Comparison of ENCODE assay signal across 10 mouse cellular contexts in genomic region chr3:88640676-88641075, GRCm38 (mm10). TPM values are rescaled to one million over a fixed set of nuclear protein-coding genes. Genes with fewer than 3 reads are reported as not detected.
A peak's percentile ranks its signal among the peaks of the same experiment; 100 is the strongest.
DNase-seq lines count a peak whose midpoint lies in the region; ATAC-seq and TF ChIP-seq lines count a peak whose summit lies in the region.
"Had no signal": no experiment of that assay in that cellular context is flagged by ENCODE, and none has a peak within 500 bp of the region (broad histone marks: within the 10 kb centered on the region; RNA-seq: fewer than 3 reads in every experiment).

No protein-coding gene starts in this region.

- intact Hi-C loops in gastrocnemius, postnatal 36 days (cut with DNase I), result loop anchor here (2.0 kb wide), 1 partner anchor 34 kb away; no protein-coding TSS in a partner anchor

- peak; percentile 77 for DNase-seq in layer of hippocampus, adult 11-12 months (ENCODE audit: low spot score)
- DNase-seq in layer of hippocampus, postnatal 25 days (ENCODE audit: extremely low spot score in 1 of 2, low spot score in 1 of 2), result no peak
- peak; percentile 73 for DNase-seq in brain, embryonic 14.5 days (ENCODE audit: low read depth)
- DNase-seq in forebrain, embryonic 11.5 days (ENCODE audit: low spot score), result peak; percentile 70
- DNase-seq in kidney, postnatal 25 days, result peak; percentile 75 to 85
- DNase-seq in midbrain, postnatal 0 days (ENCODE audit: low spot score), result peak; percentile 80
- no peak for DNase-seq in gastrocnemius, postnatal 36 days

- ATAC-seq in forebrain, embryonic 11.5 days (replicated peaks; ENCODE audit: low FRiP score), result no peak
- ATAC-seq in midbrain, postnatal 0 days (ENCODE audit: low FRiP score), result no peak; the same call in 1 of the 2 replicates

- no peak overlapping the region for H3K27ac ChIP-seq in forebrain, embryonic 11.5 days (ENCODE audit: low read depth, low read length)
- no peak overlapping the region for H3K27ac ChIP-seq in midbrain, postnatal 0 days (ENCODE audit: low read depth, low read length)
- H3K27ac ChIP-seq: limb, embryonic 12.5 days had no signal

- no peaks in the 10 kb centered on the region for H3K27me3 ChIP-seq in E14TG2a.4 (ENCODE audit: insufficient read depth, low read length)
- H3K27me3 ChIP-seq in forebrain, embryonic 11.5 days (ENCODE audit: control insufficient read depth, insufficient read depth, low read length), result no peaks in the 10 kb centered on the region
- H3K27me3 ChIP-seq in midbrain, postnatal 0 days (ENCODE audit: insufficient read depth, low read length), result no peaks in the 10 kb centered on the region
- H3K27me3 ChIP-seq: limb, embryonic 12.5 days had no signal

- peaks cover 61% of the 10 kb centered on the region for H3K4me1 ChIP-seq in E14TG2a.4 (replicated peaks; ENCODE audit: low read depth, low read length)
- H3K4me1 ChIP-seq in forebrain, embryonic 11.5 days (replicated peaks; ENCODE audit: control insufficient read depth, insufficient read depth, low read length), result no peaks in the 10 kb centered on the region
- H3K4me1 ChIP-seq in midbrain, postnatal 0 days (ENCODE audit: insufficient read depth, low read length), result no peaks in the 10 kb centered on the region
- H3K4me1 ChIP-seq: limb, embryonic 12.5 days had no signal

- H3K4me2 ChIP-seq in forebrain, embryonic 11.5 days (ENCODE audit: low read depth, low read length, severe bottlenecking), result no peak overlapping the region
- H3K4me2 ChIP-seq in midbrain, postnatal 0 days (ENCODE audit: low read depth, low read length, poor library complexity, severe bottlenecking), result no peak overlapping the region
- H3K4me2 ChIP-seq: limb, embryonic 12.5 days had no signal

- peak; percentile 55 for TF ChIP-seq CTCF in E14TG2a.4 (conservative IDR thresholded peaks at IDR 0.05; ENCODE audit: low read length)
- peak; percentile 63 for TF ChIP-seq CTCF in brain, embryonic 14.5 days (IDR thresholded peaks at IDR 0.05; ENCODE audit: borderline replicate concordance, extremely low read depth, insufficient read depth, insufficient read length)
- TF ChIP-seq CTCF in midbrain, postnatal 0 days (IDR thresholded peaks at IDR 0.05), result peak; percentile 81

- H3K36me3 ChIP-seq in E14TG2a.4 (ENCODE audit: insufficient read depth, low read length), result peaks cover 99% of the 10 kb centered on the region
- H3K36me3 ChIP-seq in forebrain, embryonic 11.5 days (ENCODE audit: control insufficient read depth, insufficient read depth, low read length), result peaks cover 27% of the 10 kb centered on the region
- H3K36me3 ChIP-seq in midbrain, postnatal 0 days (ENCODE audit: insufficient read depth, low read length), result peaks cover 64% of the 10 kb centered on the region

- no peak overlapping the region for H3K9ac ChIP-seq in forebrain, embryonic 11.5 days (ENCODE audit: low read length)
- no peak overlapping the region for H3K9ac ChIP-seq in midbrain, postnatal 0 days (replicated peaks; ENCODE audit: low read length, poor library complexity, severe bottlenecking)
- H3K9ac ChIP-seq: limb, embryonic 12.5 days had no signal

- WGBS in forebrain, embryonic 11.5 days, result 81% methylated on average over 1 of the region's 1 CpGs
- WGBS in midbrain, postnatal 0 days, result 69% methylated on average over 1 of the region's 1 CpGs

- no peak overlapping the region for H3K4me3 ChIP-seq in E14TG2a.4 (replicated peaks; ENCODE audit: low read length)
- H3K4me3 ChIP-seq in forebrain, embryonic 11.5 days (ENCODE audit: low read depth, low read length), result no peak overlapping the region
- H3K4me3 ChIP-seq in midbrain, postnatal 0 days (ENCODE audit: low read depth, low read length), result no peak overlapping the region
- H3K4me3 ChIP-seq: limb, embryonic 12.5 days had no signal

- no peak for TF ChIP-seq POLR2A in brain, embryonic 14.5 days (IDR thresholded peaks at IDR 0.05; ENCODE audit: borderline replicate concordance, extremely low read depth, insufficient read depth, insufficient read length, poor library complexity, severe bottlenecking)

- no peaks in the 10 kb centered on the region for H3K9me3 ChIP-seq in E14TG2a.4 (ENCODE audit: low read length)
- no peaks in the 10 kb centered on the region for H3K9me3 ChIP-seq in forebrain, embryonic 11.5 days (ENCODE audit: control insufficient read depth, low read length)
- no peaks in the 10 kb centered on the region for H3K9me3 ChIP-seq in midbrain, postnatal 0 days (ENCODE audit: low read length)
- H3K9me3 ChIP-seq: limb, embryonic 12.5 days had no signal

RNA-seq across cellular contexts. Expression of gene Rxfp4, which starts 12.3 kb away (rescaled TPM):
- total RNA-seq in layer of hippocampus, postnatal 25 days (2021), result not detected
- not detected in 2 replicates for polyA plus RNA-seq in brain, embryonic 14.5 days (2012; rRNA removed)
- not detected in 2 replicates for polyA plus RNA-seq in forebrain, embryonic 11.5 days (2014; fragmentation: Nextera tagmentation; extraction: Ambion mirVana)
- total RNA-seq in midbrain, postnatal 0 days (2014; rRNA removed), result 0.42 TPM in 1 of 2 replicates, not detected in the other
- polyA plus RNA-seq in midbrain, postnatal 0 days (2015; fragmentation: Nextera tagmentation; extraction: Ambion mirVana), result not detected in 2 replicates
- not detected for total RNA-seq in gastrocnemius, postnatal 36 days (2021)
- polyA plus RNA-seq: limb, embryonic 12.5 days; stomach, embryonic 16.5 days had no signal

RNA-seq across cellular contexts. Expression of gene Arhgef2, which starts 34.9 kb away (rescaled TPM):
- 100 to 1,000 TPM; 232 to 289 TPM for total RNA-seq in layer of hippocampus, postnatal 25 days (2021)
- polyA plus RNA-seq in brain, embryonic 14.5 days (2012; rRNA removed), result 106 and 137 TPM in 2 replicates
- 118 and 123 TPM in 2 replicates for polyA plus RNA-seq in forebrain, embryonic 11.5 days (2014; fragmentation: Nextera tagmentation; extraction: Ambion mirVana)
- total RNA-seq in midbrain, postnatal 0 days (2014; rRNA removed), result 59.6 and 80.3 TPM in 2 replicates
- polyA plus RNA-seq in midbrain, postnatal 0 days (2015; fragmentation: Nextera tagmentation; extraction: Ambion mirVana), result 38.9 and 46.8 TPM in 2 replicates
- total RNA-seq in gastrocnemius, postnatal 36 days (2021), result 10 to 100 TPM; 18.5 to 29.3 TPM

RNA-seq across cellular contexts. Expression of gene Khdc4, which starts 44.9 kb away (rescaled TPM):
- total RNA-seq in layer of hippocampus, postnatal 25 days (2021), result 10 to 100 TPM; 46.3 to 53.9 TPM
- polyA plus RNA-seq in brain, embryonic 14.5 days (2012; rRNA removed), result 115 and 169 TPM in 2 replicates
- 111 and 116 TPM in 2 replicates for polyA plus RNA-seq in forebrain, embryonic 11.5 days (2014; fragmentation: Nextera tagmentation; extraction: Ambion mirVana)
- total RNA-seq in midbrain, postnatal 0 days (2014; rRNA removed), result 71.8 and 96.5 TPM in 2 replicates
- polyA plus RNA-seq in midbrain, postnatal 0 days (2015; fragmentation: Nextera tagmentation; extraction: Ambion mirVana), result 66.8 and 70.5 TPM in 2 replicates
- 10 to 100 TPM; 19.9 to 25.0 TPM for total RNA-seq in gastrocnemius, postnatal 36 days (2021)

Comparison
In these comparisons a context has a peak if more than half of its experiments do, and no peak if none do; other contexts are left out.
1. DNase-seq: peak in layer of hippocampus, adult 11-12 months (single experiment), brain, embryonic 14.5 days (single experiment), forebrain, embryonic 11.5 days (single experiment), kidney, postnatal 25 days (2 of 2) and midbrain, postnatal 0 days (single experiment); none in layer of hippocampus, postnatal 25 days (0 of 2) and gastrocnemius, postnatal 36 days (0 of 2).
2. Peak in every context shown above with its lines, with median percentiles within 50 percentile points of each other: CTCF ChIP-seq.